8 mouse cellular contexts compared by ENCODE assay signal in genomic region chr12:82225751-82226228, GRCm38 (mm10). TPM values are rescaled to one million over a fixed set of nuclear protein-coding genes. Genes with fewer than 3 reads are reported as not detected.
DNase-seq lines count a peak whose midpoint lies in the region; ATAC-seq and TF ChIP-seq lines count a peak whose summit lies in the region.

No protein-coding gene starts in this region.

- no peak overlapping the region for H3K4me2 ChIP-seq in midbrain, postnatal 0 days (ENCODE audit: low read depth, low read length, poor library complexity, severe bottlenecking)
- no peak overlapping the region for H3K4me2 ChIP-seq in midbrain, embryonic 13.5 days (replicated peaks)
- no peak overlapping the region for H3K4me2 ChIP-seq in embryonic facial prominence, embryonic 12.5 days (replicated peaks)
- peak overlapping the region; percentile 28; the same call in 1 of the 2 replicates for H3K4me2 ChIP-seq in liver, postnatal 0 days (ENCODE audit: low read depth, low read length)

- TF ChIP-seq CTCF in midbrain, postnatal 0 days (IDR thresholded peaks at IDR 0.05): no peak
- no peak for TF ChIP-seq CTCF in liver, postnatal 0 days (IDR thresholded peaks at IDR 0.05; ENCODE audit: low read depth)

- H3K9me3 ChIP-seq in midbrain, postnatal 0 days (ENCODE audit: low read length): no peaks in the 10 kb centered on the region
- H3K9me3 ChIP-seq in midbrain, embryonic 13.5 days: no peaks in the 10 kb centered on the region
- H3K9me3 ChIP-seq in embryonic facial prominence, embryonic 12.5 days: no peaks in the 10 kb centered on the region
- H3K9me3 ChIP-seq in liver, postnatal 0 days (ENCODE audit: low read length): no peaks in the 10 kb centered on the region

- no peaks in the 10 kb centered on the region for H3K36me3 ChIP-seq in midbrain, postnatal 0 days (ENCODE audit: insufficient read depth, low read length)
- no peaks in the 10 kb centered on the region for H3K36me3 ChIP-seq in midbrain, embryonic 13.5 days
- H3K36me3 ChIP-seq in embryonic facial prominence, embryonic 12.5 days: no peaks in the 10 kb centered on the region
- H3K36me3 ChIP-seq in liver, postnatal 0 days (replicated peaks; ENCODE audit: insufficient read depth, low read length): no peaks in the 10 kb centered on the region

- no peak overlapping the region for H3K4me3 ChIP-seq in midbrain, postnatal 0 days (ENCODE audit: low read depth, low read length)
- H3K4me3 ChIP-seq in midbrain, embryonic 13.5 days (replicated peaks): no peak overlapping the region
- H3K4me3 ChIP-seq in embryonic facial prominence, embryonic 12.5 days: no peak overlapping the region
- H3K4me3 ChIP-seq in liver, postnatal 0 days (ENCODE audit: low read depth, low read length): no peak overlapping the region

- WGBS in midbrain, postnatal 0 days: 57% methylated on average over 4 of the region's 4 CpGs
- 62% methylated on average over 4 of the region's 4 CpGs for WGBS in midbrain, embryonic 13.5 days
- WGBS in embryonic facial prominence, embryonic 12.5 days: 49% methylated on average over 4 of the region's 4 CpGs
- 18% methylated on average over 4 of the region's 4 CpGs for WGBS in liver, postnatal 0 days (ENCODE audit: insufficient replicate concordance)

- no peak for ATAC-seq in midbrain, postnatal 0 days (ENCODE audit: low FRiP score)
- ATAC-seq in midbrain, embryonic 13.5 days: no peak
- ATAC-seq in embryonic facial prominence, embryonic 12.5 days (ENCODE audit: insufficient number of reproducible peaks, insufficient read depth, low FRiP score, low TSS enrichment): no peak
- peak; percentile 91 for ATAC-seq in liver, postnatal 0 days

- peak; percentile 2 for DNase-seq in midbrain, postnatal 0 days (ENCODE audit: low spot score)
- peak; percentile 47 for DNase-seq in liver, postnatal 0 days
- DNase-seq in telencephalon, adult 2 months (ENCODE audit: low read depth, low spot score): peak; percentile 36
- DNase-seq in cerebellum, postnatal 10 days: no peak
- DNase-seq in cerebellum, adult 18-20 months: no peak
- no peak for DNase-seq in urinary bladder, postnatal 14 days (ENCODE audit: low spot score)

- no peak overlapping the region for H3K9ac ChIP-seq in midbrain, postnatal 0 days (replicated peaks; ENCODE audit: low read length, poor library complexity, severe bottlenecking)
- no peak overlapping the region for H3K9ac ChIP-seq in midbrain, embryonic 13.5 days (replicated peaks)
- no peak overlapping the region for H3K9ac ChIP-seq in embryonic facial prominence, embryonic 12.5 days
- no peak overlapping the region for H3K9ac ChIP-seq in liver, postnatal 0 days (replicated peaks)

- TF ChIP-seq EP300 in liver, postnatal 0 days (IDR thresholded peaks at IDR 0.05; ENCODE audit: low read depth): peak; percentile 97

- no peaks in the 10 kb centered on the region for H3K27me3 ChIP-seq in midbrain, postnatal 0 days (ENCODE audit: insufficient read depth, low read length)
- no peaks in the 10 kb centered on the region for H3K27me3 ChIP-seq in midbrain, embryonic 13.5 days
- H3K27me3 ChIP-seq in embryonic facial prominence, embryonic 12.5 days: no peaks in the 10 kb centered on the region
- no peaks in the 10 kb centered on the region for H3K27me3 ChIP-seq in liver, postnatal 0 days (ENCODE audit: insufficient read depth, low read length)

- no peaks in the 10 kb centered on the region for H3K4me1 ChIP-seq in midbrain, postnatal 0 days (ENCODE audit: insufficient read depth, low read length)
- H3K4me1 ChIP-seq in midbrain, embryonic 13.5 days (replicated peaks): peaks cover 18% of the 10 kb centered on the region
- H3K4me1 ChIP-seq in embryonic facial prominence, embryonic 12.5 days: peaks cover 22% of the 10 kb centered on the region
- H3K4me1 ChIP-seq in liver, postnatal 0 days (ENCODE audit: insufficient read depth): peaks cover 28% of the 10 kb centered on the region

- no peak overlapping the region for H3K27ac ChIP-seq in midbrain, postnatal 0 days (ENCODE audit: low read depth, low read length)
- H3K27ac ChIP-seq in midbrain, embryonic 13.5 days: no peak overlapping the region
- 0 out of 2 replicates have a peak overlapping the region, but pooled peaks have one; percentile 9 for H3K27ac ChIP-seq in embryonic facial prominence, embryonic 12.5 days
- H3K27ac ChIP-seq in liver, postnatal 0 days (ENCODE audit: low read depth): peak overlapping the region; percentile 78

RNA-seq across cellular contexts. Expression of gene Sipa1l1, which starts 56.7 kb away (rescaled TPM):
- total RNA-seq in midbrain, postnatal 0 days (2014; rRNA removed): 22.2 and 25.6 TPM in 2 replicates
- polyA plus RNA-seq in midbrain, postnatal 0 days (2015; fragmentation: Nextera tagmentation; extraction: Ambion mirVana): 6.2 and 7.1 TPM in 2 replicates
- polyA plus RNA-seq in midbrain, embryonic 13.5 days (2015; fragmentation: Nextera tagmentation; extraction: Ambion mirVana): 14.3 and 15.7 TPM in 2 replicates
- polyA plus RNA-seq in embryonic facial prominence, embryonic 12.5 days (2016; fragmentation: Nextera tagmentation; extraction: Ambion mirVana): 37.7 and 41.3 TPM in 2 replicates
- polyA plus RNA-seq in liver, postnatal 0 days (2015; fragmentation: Nextera tagmentation; extraction: Ambion mirVana): 2.0 and 3.2 TPM in 2 replicates

Comparison
In these comparisons a context has a peak if more than half of its experiments do, and no peak if none do; other contexts are left out.
1. DNase-seq: peak in midbrain, postnatal 0 days (single experiment), liver, postnatal 0 days (single experiment) and telencephalon, adult 2 months (single experiment); none in cerebellum, postnatal 10 days (0 of 2), cerebellum, adult 18-20 months (0 of 2) and urinary bladder, postnatal 14 days (single experiment).
2. H3K27ac ChIP-seq: peak in embryonic facial prominence, embryonic 12.5 days (single experiment) and liver, postnatal 0 days (single experiment); none in midbrain, postnatal 0 days (single experiment) and midbrain, embryonic 13.5 days (single experiment).